Mouse (Mus musculus): ENCODE data around the gene Bcar1.

DNA sequence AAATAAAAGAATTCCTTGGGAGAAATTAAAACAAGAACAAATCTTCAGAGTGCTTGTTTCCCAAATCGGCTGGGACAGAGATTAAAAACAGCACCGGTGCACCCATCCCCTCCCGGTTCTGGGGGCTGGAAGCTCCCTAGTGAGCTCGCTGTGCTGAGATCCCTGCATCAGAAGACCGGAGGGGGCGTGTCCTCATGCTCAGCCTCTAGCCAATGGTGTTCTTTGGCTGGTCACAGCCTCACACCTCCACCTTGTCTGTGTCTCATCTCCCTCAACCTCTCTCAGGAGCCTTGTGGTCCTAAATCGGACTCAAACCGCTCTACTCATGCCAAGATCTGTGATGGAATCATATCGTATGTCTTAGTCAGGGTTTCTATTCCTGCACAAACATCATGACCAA, 61.1 kb downstream of the Bcar1 start:
- TF ChIP-seq TAL1 (IDR thresholded peaks at IDR 0.05; ENCODE audit: low read length) (no peak), GATA1 (IDR thresholded peaks at IDR 0.05; ENCODE audit: low read length) (no peak)

Measured in erythroblast, embryonic 14.5 days (primary cell).